In genomic region chr2:17422967-17423366, GRCm38 (mm10) we compare ENCODE assay signal across 10 mouse cellular contexts.
DNase-seq lines count a peak whose midpoint lies in the region; ATAC-seq and TF ChIP-seq lines count a peak whose summit lies in the region.
"Had no signal": no experiment of that assay in that cellular context is flagged by ENCODE, and none has a peak within 500 bp of the region (broad histone marks: within the 10 kb centered on the region; RNA-seq: fewer than 3 reads in every experiment).

No protein-coding gene starts in this region.

- DNase-seq in cerebellum, adult 18-20 months: peak; percentile 42 to 46
- peak; percentile 89 for DNase-seq in lung, embryonic 14.5 days
- no peak for DNase-seq in lung, adult 2 months
- DNase-seq in c-Kit-positive CD71-positive TER-119-positive erythroid progenitor cells, embryonic 14.5 days (ENCODE audit: low spot score): peak; percentile 4
- peak; percentile 70 for DNase-seq in mesoderm, embryonic 11.5 days (ENCODE audit: low read depth, low spot score)
- no peak for DNase-seq in testis, postnatal 14 days (ENCODE audit: low spot score)

- no peak overlapping the region for H3K4me3 ChIP-seq in lung, embryonic 14.5 days (ENCODE audit: low read depth, low read length)
- H3K4me3 ChIP-seq in lung, adult 2 months (replicated peaks; ENCODE audit: extremely low read depth, low read depth, low read length): no peak overlapping the region
- H3K4me3 ChIP-seq in hindbrain, embryonic 13.5 days: no peak overlapping the region
- H3K4me3 ChIP-seq: myocyte had no signal

- no peak for ATAC-seq in cerebellum, adult (ENCODE audit: insufficient number of reproducible peaks, low FRiP score, low TSS enrichment)
- no peak for ATAC-seq in lung, embryonic 14.5 days (ENCODE audit: insufficient read depth)
- ATAC-seq in hindbrain, embryonic 13.5 days (ENCODE audit: low FRiP score): peak; percentile 68

- H3K27ac ChIP-seq in lung, embryonic 14.5 days (ENCODE audit: low read depth): no peak overlapping the region
- no peak overlapping the region for H3K27ac ChIP-seq in hindbrain, embryonic 13.5 days

- H3K4me2 ChIP-seq in lung, embryonic 14.5 days: no peak overlapping the region
- H3K4me2 ChIP-seq in hindbrain, embryonic 13.5 days: no peak overlapping the region

- TF ChIP-seq POLR2A in lung, adult 2 months (IDR thresholded peaks at IDR 0.05; ENCODE audit: borderline replicate concordance, extremely low read depth, low read depth, low read length): no peak

- H3K4me1 ChIP-seq in lung, embryonic 14.5 days (ENCODE audit: insufficient read depth): no peaks in the 10 kb centered on the region
- no peaks in the 10 kb centered on the region for H3K4me1 ChIP-seq in lung, adult 2 months (ENCODE audit: control insufficient read depth, insufficient read depth, low read length)
- H3K4me1 ChIP-seq in hindbrain, embryonic 13.5 days (replicated peaks): no peaks in the 10 kb centered on the region

- peak; percentile 79 for TF ChIP-seq CTCF in lung, embryonic 14.5 days (IDR thresholded peaks at IDR 0.05; ENCODE audit: low read depth)
- no peak for TF ChIP-seq CTCF in lung, adult 2 months (IDR thresholded peaks at IDR 0.05; ENCODE audit: insufficient read depth, low read length)

- H3K27me3 ChIP-seq in lung, embryonic 14.5 days (ENCODE audit: insufficient read depth, low read length): no peaks in the 10 kb centered on the region
- H3K27me3 ChIP-seq in hindbrain, embryonic 13.5 days: no peaks in the 10 kb centered on the region

- H3K36me3 ChIP-seq in lung, embryonic 14.5 days (ENCODE audit: insufficient read depth): no peaks in the 10 kb centered on the region
- no peaks in the 10 kb centered on the region for H3K36me3 ChIP-seq in hindbrain, embryonic 13.5 days
- H3K36me3 ChIP-seq: G1E had no signal

- 5% methylated on average over 1 of the region's 1 CpGs for WGBS in lung, embryonic 14.5 days
- WGBS in lung, adult 2 months: 0% methylated on average over 1 of the region's 1 CpGs
- WGBS in hindbrain, embryonic 13.5 days: 8% methylated on average over 1 of the region's 1 CpGs

- no peak overlapping the region for H3K9ac ChIP-seq in lung, embryonic 14.5 days
- H3K9ac ChIP-seq in hindbrain, embryonic 13.5 days: no peak overlapping the region

- no peaks in the 10 kb centered on the region for H3K9me3 ChIP-seq in lung, embryonic 14.5 days (ENCODE audit: low read depth, low read length)
- no peaks in the 10 kb centered on the region for H3K9me3 ChIP-seq in hindbrain, embryonic 13.5 days
- H3K9me3 ChIP-seq: G1E had no signal

Comparison
In these comparisons a context has a peak if more than half of its experiments do, and no peak if none do; other contexts are left out.
1. DNase-seq: peak in cerebellum, adult 18-20 months (2 of 2), lung, embryonic 14.5 days (single experiment), c-Kit-positive CD71-positive TER-119-positive erythroid progenitor cells, embryonic 14.5 days (single experiment) and mesoderm, embryonic 11.5 days (single experiment); none in lung, adult 2 months (single experiment) and testis, postnatal 14 days (single experiment).